Mouse (Mus musculus) embryonic facial prominence, embryonic 15.5 days (tissue): ENCODE measurements at regions not wholly inside any gene's neighbourhood (a gene's known extent, or its start where the extent isn't known, plus 50 kb on each side); places are given as distances from the start of the nearest gene placed in this dataset.

Experiments used
- ATAC-seq: fragments of 200-750 bp; cut with Nextera tagmentation; 2 replicates; pipeline ENCODE4 v1.8.0; 2017; ENCODE audit warnings: low read depth, moderate TSS enrichment; ENCODE audit not compliant: insufficient number of reproducible peaks, low FRiP score, low TSS enrichment
- H3K27ac ChIP-seq: fragments of 300-500 bp; sonication (generic); replicated peaks from 2 replicates; pipeline ENCODE4 v1.5.1; 2015; ENCODE audit warnings: mild to moderate bottlenecking, inconsistent platforms
- H3K27me3 ChIP-seq: fragments of 300-500 bp; sonication (generic); 2 replicates; pipeline ENCODE4 v1.6.1; 2015; ENCODE audit warnings: inconsistent platforms
- H3K36me3 ChIP-seq: fragments of 300-500 bp; sonication (generic); 2 replicates; pipeline ENCODE4 v1.6.1; 2015; ENCODE audit warnings: mild to moderate bottlenecking, inconsistent platforms
- H3K4me1 ChIP-seq: fragments of 300-500 bp; sonication (generic); 2 replicates; pipeline ENCODE4 v1.6.1; 2015; ENCODE audit warnings: inconsistent platforms
- H3K4me2 ChIP-seq: fragments of 300-500 bp; sonication (generic); replicated peaks from 2 replicates; pipeline ENCODE4 v1.6.1; 2015; ENCODE audit warnings: mild to moderate bottlenecking, inconsistent platforms
- H3K4me3 ChIP-seq: fragments of 300-500 bp; sonication (generic); replicated peaks from 2 replicates; pipeline ENCODE4 v1.5.1; 2015; ENCODE audit warnings: mild to moderate bottlenecking, inconsistent platforms
- H3K9ac ChIP-seq: fragments of 300-500 bp; sonication (generic); 2 replicates; pipeline ENCODE4 v1.6.1; 2015; ENCODE audit warnings: inconsistent platforms
- H3K9me3 ChIP-seq: fragments of 300-500 bp; sonication (generic); replicated peaks from 2 replicates; pipeline ENCODE4 v1.6.1; 2016; ENCODE audit warnings: inconsistent platforms
- WGBS: fragments of 180-500 bp; shearing (Covaris S2); methylation state at CpG from one replicate; pipeline ENCODE4 v1.1.7; 2015; 5-methylcytosine and 5-hydroxymethylcytosine counted together

DNA sequence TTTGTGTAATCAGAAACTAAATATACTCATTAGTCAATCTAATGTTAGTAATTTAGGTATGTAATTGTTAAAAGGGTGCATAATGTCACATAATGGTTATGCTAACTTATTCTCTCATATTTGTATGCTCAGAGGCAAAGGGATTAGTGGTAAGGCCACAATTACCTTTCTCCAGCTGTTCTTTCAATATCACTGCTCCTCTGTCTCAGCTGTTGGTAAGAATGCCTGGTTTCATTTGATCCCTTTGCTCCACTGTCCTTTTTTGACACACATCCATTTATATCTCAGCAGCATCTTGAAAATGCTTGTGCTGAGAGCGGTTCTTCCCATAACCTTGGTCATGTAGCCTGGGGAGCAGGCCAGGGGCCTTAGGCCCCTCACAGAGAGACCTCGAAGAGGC, 294.9 kb upstream of the Tbx18 start:
- H3K9ac ChIP-seq: no peak overlapping the region
- H3K9me3 ChIP-seq: no peaks in the 10 kb centered on the region
- H3K4me1 ChIP-seq: no peaks in the 10 kb centered on the region
- WGBS: 59% methylated on average over 2 of the region's 2 CpGs
- no peak overlapping the region for H3K4me2 ChIP-seq
- H3K4me3 ChIP-seq: no peak overlapping the region
- no peaks in the 10 kb centered on the region for H3K36me3 ChIP-seq
- H3K27ac ChIP-seq: no peak overlapping the region
- H3K27me3 ChIP-seq: no peaks in the 10 kb centered on the region
- ATAC-seq: no peak

DNA sequence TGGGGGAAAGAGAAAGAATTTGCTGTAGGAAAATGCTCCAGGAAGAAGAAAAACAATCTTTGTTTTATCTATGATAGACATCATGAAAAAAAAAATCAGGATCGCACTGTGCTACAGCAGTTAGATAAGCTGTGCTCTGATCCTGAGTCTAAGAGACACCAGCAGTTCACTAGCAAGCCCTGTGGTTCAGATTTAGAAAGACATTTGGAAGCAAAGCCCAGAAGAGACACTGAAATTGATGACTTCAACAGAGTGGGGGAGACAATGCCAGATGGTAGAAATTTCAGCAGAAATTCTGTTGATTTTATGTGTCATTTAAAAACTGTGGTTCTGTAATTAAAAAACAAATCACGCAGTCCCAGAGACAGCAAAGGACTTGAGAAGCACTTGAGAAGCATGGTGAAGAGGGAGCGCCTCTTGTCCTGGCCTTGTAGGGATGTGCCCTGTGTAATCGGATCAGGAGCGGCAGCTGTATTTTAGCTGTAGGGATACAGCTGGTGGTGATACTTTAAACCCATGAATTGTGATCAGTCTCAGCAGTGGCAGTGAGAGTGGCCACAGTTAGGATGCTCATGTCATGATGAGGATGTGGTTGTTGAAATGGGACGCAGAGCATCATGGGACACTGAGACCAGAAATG, 296.4 kb upstream of the Nt5e start:
- no peaks in the 10 kb centered on the region for H3K27me3 ChIP-seq
- no peak overlapping the region for H3K4me2 ChIP-seq
- H3K36me3 ChIP-seq: no peaks in the 10 kb centered on the region
- no peaks in the 10 kb centered on the region for H3K9me3 ChIP-seq
- no peaks in the 10 kb centered on the region for H3K4me1 ChIP-seq
- H3K9ac ChIP-seq: no peak overlapping the region
- no peak overlapping the region for H3K27ac ChIP-seq
- WGBS: 66% methylated on average over 6 of the region's 6 CpGs
- ATAC-seq: no peak; the same call in 1 of the 2 replicates
- no peak overlapping the region for H3K4me3 ChIP-seq

DNA sequence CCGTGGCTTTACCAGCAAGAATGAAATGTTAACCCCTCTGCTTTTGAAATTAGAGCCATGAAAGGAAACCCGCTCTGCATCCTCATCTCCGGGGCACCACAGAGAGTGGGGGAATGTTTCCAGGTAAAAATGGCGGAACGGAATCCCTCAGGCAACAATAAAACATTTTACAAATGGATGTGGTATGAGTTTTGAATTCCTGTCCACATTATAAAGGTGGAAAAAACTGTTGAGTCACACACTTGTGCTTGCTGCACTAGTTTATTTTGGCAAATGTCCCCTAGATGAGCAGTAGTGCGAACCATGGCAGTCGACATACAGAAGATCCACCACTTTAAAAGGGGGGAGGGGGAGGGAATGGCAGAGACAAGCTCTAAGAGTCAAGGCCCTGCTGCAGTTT, 289.4 kb upstream of the Nt5e start:
- no peak for ATAC-seq
- H3K27ac ChIP-seq: no peak overlapping the region
- H3K4me3 ChIP-seq: no peak overlapping the region
- H3K9me3 ChIP-seq: no peaks in the 10 kb centered on the region
- no peaks in the 10 kb centered on the region for H3K4me1 ChIP-seq
- no peak overlapping the region for H3K9ac ChIP-seq
- H3K4me2 ChIP-seq: no peak overlapping the region
- no peaks in the 10 kb centered on the region for H3K27me3 ChIP-seq
- H3K36me3 ChIP-seq: no peaks in the 10 kb centered on the region
- 74% methylated on average over 7 of the region's 7 CpGs for WGBS

DNA sequence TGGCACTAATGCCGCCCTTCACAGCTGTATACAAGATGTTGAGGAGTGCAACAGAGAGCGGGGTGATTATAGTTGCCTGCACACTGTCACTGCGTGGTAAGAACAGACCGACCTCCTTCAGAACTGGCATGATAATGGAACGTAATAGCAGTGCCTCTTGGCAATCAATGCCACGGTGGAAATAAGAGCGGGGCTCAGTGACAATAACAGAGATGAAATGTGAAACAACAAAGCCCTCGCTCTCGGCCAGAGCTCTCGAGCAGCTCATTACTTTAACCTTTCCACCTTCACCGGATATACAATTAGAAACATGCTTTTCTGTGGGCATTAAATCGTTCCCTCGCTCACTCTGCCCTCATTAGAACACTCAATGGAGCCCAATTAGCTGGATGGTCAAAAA, 277.7 kb upstream of the Nt5e start:
- Histone ChIP-seq H3K27ac (no peak overlapping the region), H3K36me3 (no peaks in the 10 kb centered on the region), H3K9me3 (no peaks in the 10 kb centered on the region), H3K4me2 (peak overlapping the region; percentile 13; the same call in 1 of the 2 replicates), H3K9ac (no peak overlapping the region), H3K4me1 (0 out of 2 replicates have a peak, but pooled peaks cover 5% of the 10 kb centered on the region), H3K4me3 (no peak overlapping the region), H3K27me3 (no peaks in the 10 kb centered on the region)
- 21% methylated on average over 13 of the region's 13 CpGs for WGBS
- no peak for ATAC-seq

DNA sequence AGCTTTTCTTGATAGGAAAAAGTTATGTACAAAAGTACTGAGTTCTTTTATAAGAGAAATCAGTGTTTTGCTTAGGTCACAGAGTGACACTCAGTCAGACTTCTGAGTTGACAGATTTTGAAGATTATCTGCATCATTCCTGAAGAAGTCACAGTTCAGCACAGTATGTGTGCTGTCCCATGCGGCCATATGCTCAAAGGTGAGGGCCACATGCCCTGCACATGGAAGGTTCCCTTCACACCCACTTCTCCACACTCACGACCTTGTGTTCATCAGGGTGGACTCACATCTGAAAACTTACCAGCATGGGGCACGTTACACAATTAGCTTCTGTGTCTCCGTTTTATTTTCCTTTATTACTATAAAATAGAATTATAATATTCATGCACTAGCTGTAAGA, 277.2 kb upstream of the Nt5e start:
- Histone ChIP-seq H3K27me3 (no peaks in the 10 kb centered on the region), H3K9me3 (no peaks in the 10 kb centered on the region), H3K27ac (no peak overlapping the region), H3K4me1 (0 out of 2 replicates have a peak, but pooled peaks cover 5% of the 10 kb centered on the region), H3K4me3 (no peak overlapping the region), H3K36me3 (no peaks in the 10 kb centered on the region), H3K4me2 (no peak overlapping the region), H3K9ac (no peak overlapping the region)
- WGBS: 65% methylated on average over 4 of the region's 4 CpGs
- no peak for ATAC-seq

DNA sequence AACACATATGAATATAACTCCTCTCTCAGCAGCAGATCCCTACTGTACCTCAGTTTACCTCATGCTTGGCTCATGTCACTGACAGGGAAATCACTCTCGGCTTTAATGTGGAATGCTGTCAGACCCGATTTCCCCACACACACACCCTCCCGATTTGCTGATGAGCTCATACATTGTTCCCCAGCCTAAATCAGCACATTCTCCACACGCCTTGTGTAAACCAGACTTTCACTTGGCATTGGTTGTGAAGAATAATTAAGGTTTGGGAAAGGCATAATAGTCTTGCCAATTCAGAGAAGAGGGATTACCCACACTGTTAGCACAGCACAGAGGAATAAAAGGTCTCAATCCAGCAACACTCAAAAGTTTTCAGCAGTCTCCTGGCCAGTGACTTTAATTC, 268.4 kb upstream of the Nt5e start:
- Histone ChIP-seq H3K4me3 (no peak overlapping the region), H3K4me1 (peaks cover 14% of the 10 kb centered on the region; the same call in 1 of the 2 replicates), H3K9me3 (no peaks in the 10 kb centered on the region), H3K36me3 (no peaks in the 10 kb centered on the region), H3K4me2 (no peak overlapping the region), H3K9ac (no peak overlapping the region), H3K27me3 (no peaks in the 10 kb centered on the region), H3K27ac (no peak overlapping the region)
- WGBS: 30% methylated on average over 4 of the region's 4 CpGs
- ATAC-seq: peak; percentile 69; the same call in 1 of the 2 replicates

DNA sequence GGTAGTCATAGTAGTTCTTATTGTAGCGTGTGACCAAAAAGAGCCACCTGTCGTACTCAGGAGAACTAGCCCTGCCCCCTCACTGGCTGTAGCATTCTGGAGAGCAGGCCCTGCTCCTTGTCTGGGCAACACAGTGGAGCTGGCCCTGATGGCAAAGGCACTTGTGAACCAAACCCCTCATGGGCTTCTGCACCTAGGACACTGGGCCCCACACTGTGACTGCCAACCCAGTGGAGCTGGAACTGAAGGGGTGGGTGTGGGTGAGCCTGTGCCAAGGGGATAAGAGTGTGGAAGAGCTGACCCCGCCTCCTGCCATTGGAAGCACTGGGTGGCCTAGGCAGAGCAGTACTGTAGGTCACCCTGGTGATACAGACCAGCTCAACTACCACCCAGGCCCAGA, 268.0 kb upstream of the Nt5e start:
- peak; percentile 47; the same call in 1 of the 2 replicates for ATAC-seq
- Histone ChIP-seq H3K4me2 (no peak overlapping the region), H3K4me3 (no peak overlapping the region), H3K27me3 (no peaks in the 10 kb centered on the region), H3K27ac (0 out of 2 replicates have a peak overlapping the region, but pooled peaks have one; percentile 11), H3K9ac (no peak overlapping the region), H3K9me3 (no peaks in the 10 kb centered on the region), H3K4me1 (peaks cover 14% of the 10 kb centered on the region; the same call in 1 of the 2 replicates), H3K36me3 (no peaks in the 10 kb centered on the region)
- WGBS: 81% methylated on average over 3 of the region's 3 CpGs

DNA sequence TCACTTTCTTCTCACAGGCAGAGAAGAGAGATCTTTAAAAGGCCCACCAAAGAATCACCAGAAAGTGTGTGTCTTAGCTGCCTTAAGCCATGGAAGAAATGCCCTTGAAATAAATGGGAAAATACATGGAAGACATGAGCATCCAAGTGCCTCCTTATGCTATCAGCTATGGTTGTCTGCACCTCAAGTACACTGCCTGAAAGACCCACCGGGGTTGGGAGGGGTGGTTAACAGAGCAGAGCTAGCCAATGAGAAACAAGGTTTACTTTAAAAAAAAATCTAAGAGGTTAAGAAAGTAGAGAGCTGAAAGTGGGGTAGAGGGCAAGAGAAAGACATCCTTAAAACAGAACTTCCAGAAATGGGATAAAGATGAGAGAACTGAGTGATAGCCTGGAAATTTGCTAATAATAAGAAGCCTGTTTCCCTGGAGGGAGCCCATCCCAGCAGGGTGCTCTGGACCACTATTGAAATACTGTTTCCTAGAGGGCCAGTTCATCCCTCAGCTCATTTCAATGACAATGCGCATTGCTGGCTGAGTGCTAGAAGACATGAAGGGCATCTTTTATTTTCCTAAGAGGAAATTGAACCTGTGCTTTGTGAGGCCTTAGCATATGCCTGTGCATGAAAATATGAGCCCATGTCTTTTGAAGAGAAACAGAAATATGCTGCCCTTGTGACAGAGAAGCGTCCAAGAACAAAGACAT, 262.9 kb upstream of the Nt5e start:
- H3K27ac ChIP-seq: no peak overlapping the region
- WGBS: 57% methylated on average over 3 of the region's 3 CpGs
- H3K9me3 ChIP-seq: no peaks in the 10 kb centered on the region
- H3K4me1 ChIP-seq: peaks cover 3% of the 10 kb centered on the region; the same call in 1 of the 2 replicates
- no peak for ATAC-seq
- no peak overlapping the region for H3K4me3 ChIP-seq
- H3K27me3 ChIP-seq: no peaks in the 10 kb centered on the region
- no peak overlapping the region for H3K4me2 ChIP-seq
- H3K9ac ChIP-seq: no peak overlapping the region
- no peaks in the 10 kb centered on the region for H3K36me3 ChIP-seq

DNA sequence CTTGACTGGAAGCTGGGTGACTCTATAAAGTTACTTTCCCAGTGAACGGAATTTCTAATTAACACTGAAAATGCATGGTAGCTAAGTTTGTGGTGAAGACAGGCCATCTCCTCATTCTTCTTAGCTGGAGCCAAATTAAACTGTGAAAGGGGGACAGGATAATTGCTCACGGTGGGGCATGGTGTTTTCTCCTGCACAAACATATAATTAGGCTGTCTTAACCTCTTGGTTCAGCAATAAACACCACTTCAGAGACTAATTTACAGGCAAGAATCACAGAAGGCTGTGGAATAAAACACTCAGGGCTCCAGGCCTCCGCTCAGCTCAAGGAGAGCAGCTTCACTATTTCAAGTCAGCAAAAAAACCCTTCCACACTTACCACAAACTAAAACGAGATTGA, 261.9 kb upstream of the Nt5e start:
- H3K9me3 ChIP-seq: no peaks in the 10 kb centered on the region
- H3K27ac ChIP-seq: no peak overlapping the region
- H3K4me3 ChIP-seq: no peak overlapping the region
- WGBS: 45% methylated on average over 4 of the region's 4 CpGs
- peaks cover 5% of the 10 kb centered on the region; the same call in 1 of the 2 replicates for H3K4me1 ChIP-seq
- ATAC-seq: no peak
- no peak overlapping the region for H3K4me2 ChIP-seq
- H3K27me3 ChIP-seq: no peaks in the 10 kb centered on the region
- no peaks in the 10 kb centered on the region for H3K36me3 ChIP-seq
- H3K9ac ChIP-seq: no peak overlapping the region

DNA sequence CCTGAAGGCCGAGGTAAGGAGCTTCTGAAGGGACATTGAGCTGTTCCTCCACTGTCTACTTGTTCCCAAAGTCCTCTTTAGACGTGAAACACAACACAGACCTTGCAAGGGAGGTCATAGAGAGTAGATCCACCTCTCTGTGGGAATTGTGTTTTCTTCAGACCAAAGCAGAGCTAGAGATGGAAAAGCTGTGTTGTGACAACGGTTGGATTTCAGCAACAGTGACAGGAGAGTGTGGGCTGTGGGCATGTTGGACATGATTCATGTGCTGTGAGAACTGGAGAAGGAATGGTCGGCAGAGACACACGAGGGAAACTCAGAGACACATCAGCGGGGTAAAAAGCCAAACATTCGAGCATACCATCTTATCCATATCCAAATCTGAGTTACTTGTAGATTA, 261.2 kb upstream of the Nt5e start:
- peaks cover 5% of the 10 kb centered on the region; the same call in 1 of the 2 replicates for H3K4me1 ChIP-seq
- WGBS: 82% methylated on average over 7 of the region's 7 CpGs
- no peak overlapping the region for H3K4me3 ChIP-seq
- no peak overlapping the region for H3K4me2 ChIP-seq
- H3K27ac ChIP-seq: no peak overlapping the region
- no peak for ATAC-seq
- H3K9me3 ChIP-seq: no peaks in the 10 kb centered on the region
- H3K27me3 ChIP-seq: no peaks in the 10 kb centered on the region
- H3K36me3 ChIP-seq: no peaks in the 10 kb centered on the region
- no peak overlapping the region for H3K9ac ChIP-seq

DNA sequence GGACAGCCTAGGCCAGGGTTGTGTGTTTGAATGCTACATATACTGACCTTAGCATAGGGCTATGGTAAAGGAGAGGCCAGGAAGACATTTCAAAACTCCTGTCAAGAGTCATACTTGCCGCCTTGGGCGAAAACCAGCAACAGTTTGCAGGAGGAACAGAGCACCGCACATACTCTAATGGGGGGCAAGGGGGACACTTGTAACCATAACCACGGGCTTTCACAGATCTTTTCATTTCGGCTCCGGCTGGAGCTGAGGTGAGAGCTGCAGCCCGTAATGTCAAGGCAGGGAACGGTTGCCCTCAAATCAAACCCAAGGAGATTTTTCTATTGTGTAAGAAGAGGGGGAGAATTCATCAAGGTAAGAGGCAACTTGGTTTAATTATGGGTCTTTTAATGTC, 258.7 kb upstream of the Nt5e start:
- 84% methylated on average over 8 of the region's 8 CpGs for WGBS
- Histone ChIP-seq H3K4me2 (no peak overlapping the region), H3K9ac (no peak overlapping the region), H3K4me1 (peaks cover 5% of the 10 kb centered on the region; the same call in 1 of the 2 replicates), H3K27ac (no peak overlapping the region), H3K4me3 (no peak overlapping the region), H3K36me3 (no peaks in the 10 kb centered on the region), H3K9me3 (no peaks in the 10 kb centered on the region), H3K27me3 (no peaks in the 10 kb centered on the region)
- ATAC-seq: no peak
